10 mouse cellular contexts compared by ENCODE assay signal in genomic region chr14:76009185-76009584, GRCm38 (mm10). TPM values are rescaled to one million over a fixed set of nuclear protein-coding genes. Genes with fewer than 3 reads are reported as not detected.
DNase-seq lines count a peak whose midpoint lies in the region; ATAC-seq and TF ChIP-seq lines count a peak whose summit lies in the region.
"Had no signal": no experiment of that assay in that cellular context is flagged by ENCODE, and none has a peak within 500 bp of the region (broad histone marks: within the 10 kb centered on the region; RNA-seq: fewer than 3 reads in every experiment).

No protein-coding gene starts in this region.

- H3K27ac ChIP-seq in gastrocnemius, adult 2 months, result no peak overlapping the region
- no peak overlapping the region for H3K27ac ChIP-seq in ES-Bruce4 (ENCODE audit: insufficient read depth, low read length)
- H3K27ac ChIP-seq in hindbrain, embryonic 10.5 days, result no peak overlapping the region

- WGBS in hindbrain, embryonic 10.5 days, result 89% methylated on average over 5 of the region's 5 CpGs

- peak overlapping the region; percentile 83; the same call in 1 of the 2 replicates for H3K9ac ChIP-seq in ES-Bruce4 (ENCODE audit: low read depth, poor library complexity, severe bottlenecking)

- no peak for DNase-seq in gastrocnemius, adult 2 months
- no peak for DNase-seq in gastrocnemius, postnatal 25 days
- DNase-seq in hindbrain, embryonic 10.5 days (ENCODE audit: low spot score), result no peak
- DNase-seq in cerebellum, adult 8-10 months, result no peak
- DNase-seq in thymus, adult 18-20 months, result no peak
- DNase-seq: cerebellum, postnatal 14 days; left cerebral cortex, postnatal 4 days had no signal

- H3K9me3 ChIP-seq in ES-Bruce4 (replicated peaks; ENCODE audit: control insufficient read depth, insufficient read depth, low read length, poor library complexity, severe bottlenecking), result no peaks in the 10 kb centered on the region
- H3K9me3 ChIP-seq in hindbrain, embryonic 10.5 days, result no peaks in the 10 kb centered on the region

- H3K36me3 ChIP-seq in ES-Bruce4 (ENCODE audit: control insufficient read depth, insufficient read depth, low read length, poor library complexity, severe bottlenecking), result peaks cover 5% of the 10 kb centered on the region; the same call in 1 of the 2 replicates
- H3K36me3 ChIP-seq in hindbrain, embryonic 10.5 days, result peaks cover 24% of the 10 kb centered on the region

- H3K4me1 ChIP-seq in ES-Bruce4 (ENCODE audit: control insufficient read depth, insufficient read depth, low read length), result no peaks in the 10 kb centered on the region
- peaks cover 21% of the 10 kb centered on the region for H3K4me1 ChIP-seq in hindbrain, embryonic 10.5 days (replicated peaks)

- no peak for TF ChIP-seq EP300 in ES-Bruce4 (IDR thresholded peaks at IDR 0.05; ENCODE audit: insufficient read depth, low read depth, low read length)

- no peak for TF ChIP-seq POLR2A in ES-Bruce4 (IDR thresholded peaks at IDR 0.05; ENCODE audit: insufficient read depth, low read length)

- peak overlapping the region; percentile 84 for H3K4me3 ChIP-seq in gastrocnemius, adult 2 months
- no peak overlapping the region for H3K4me3 ChIP-seq in ES-Bruce4 (ENCODE audit: low read depth, low read length)
- H3K4me3 ChIP-seq in hindbrain, embryonic 10.5 days, result peak overlapping the region; percentile 82

- no peak for TF ChIP-seq CTCF in gastrocnemius, adult 2 months (IDR thresholded peaks at IDR 0.05)
- TF ChIP-seq CTCF in ES-Bruce4 (IDR thresholded peaks at IDR 0.05; ENCODE audit: low read depth, low read length), result no peak

- intact Hi-C loops in gastrocnemius, adult 2 months (cut with DNase I), result no loop called here

- peak; percentile 40; the same call in 1 of the 2 replicates for ATAC-seq in megakaryocyte-erythroid progenitor cell, adult 5-6 weeks (replicated peaks; ENCODE audit: low FRiP score, low TSS enrichment, poor library complexity, severe bottlenecking)
- no peak for ATAC-seq in CD4-positive, CD25-positive, alpha-beta regulatory T cell, adult 4 months

- no peaks in the 10 kb centered on the region; the same call in 1 of the 2 replicates for H3K27me3 ChIP-seq in ES-Bruce4 (ENCODE audit: control insufficient read depth, insufficient read depth, low read length, poor library complexity, severe bottlenecking)
- H3K27me3 ChIP-seq in hindbrain, embryonic 10.5 days (ENCODE audit: insufficient read depth, poor library complexity, severe bottlenecking), result no peaks in the 10 kb centered on the region

RNA-seq across cellular contexts. Expression of gene Gtf2f2, which starts 1.5 kb away (rescaled TPM):
- 10 to 100 TPM; 11.2 to 14.8 TPM for total RNA-seq in gastrocnemius, adult 2 months (2021)
- total RNA-seq in gastrocnemius, postnatal 25 days (2021), result 10 to 100 TPM; 11.0 to 12.0 TPM
- 49.9 and 53.3 TPM in 2 replicates for polyA plus RNA-seq in ES-Bruce4 (2011; ENCODE audit: insufficient read depth, insufficient read length, low read depth, missing spikeins)
- polyA plus RNA-seq in hindbrain, embryonic 10.5 days (2016; fragmentation: Nextera tagmentation; extraction: Ambion mirVana), result 47.8 and 56.1 TPM in 2 replicates
- 42.7 and 55.2 TPM in 2 replicates for total RNA-seq in megakaryocyte-erythroid progenitor cell, adult 5-6 weeks (2014; fragmentation: Nextera tagmentation)
- 80.5 and 97.1 TPM in 2 replicates for total RNA-seq in megakaryocyte-erythroid progenitor cell, adult 5-6 weeks (2017)
- 10 to 100 TPM; 40.8 to 42.2 TPM for polyA plus RNA-seq in CD4-positive, CD25-positive, alpha-beta regulatory T cell, adult 4 months (2017; shearing (Covaris generic))

RNA-seq across cellular contexts. Expression of gene Kctd4, which starts 54.4 kb away (rescaled TPM):
- total RNA-seq in gastrocnemius, adult 2 months (2021), result not detected
- total RNA-seq in gastrocnemius, postnatal 25 days (2021), result not detected
- polyA plus RNA-seq in ES-Bruce4 (2011; ENCODE audit: insufficient read depth, insufficient read length, low read depth, missing spikeins), result not detected in 2 replicates
- 0.31 and 0.61 TPM in 2 replicates for polyA plus RNA-seq in hindbrain, embryonic 10.5 days (2016; fragmentation: Nextera tagmentation; extraction: Ambion mirVana)
- not detected in 2 replicates for total RNA-seq in megakaryocyte-erythroid progenitor cell, adult 5-6 weeks (2014; fragmentation: Nextera tagmentation)
- total RNA-seq in megakaryocyte-erythroid progenitor cell, adult 5-6 weeks (2017), result 0.28 TPM in 1 of 2 replicates, not detected in the other
- 1 to 10 TPM; 1.4 to 3.3 TPM for polyA plus RNA-seq in CD4-positive, CD25-positive, alpha-beta regulatory T cell, adult 4 months (2017; shearing (Covaris generic))
